Mouse (Mus musculus): ENCODE measurements around the gene Ets1.

Ets1 gene

GRCm38 (mm10) chr9:32666611-32667517 is 30.8 kb downstream of the Ets1 start:
- no peak for DNase-seq (ENCODE audit: low spot score in 2 of 2)

GRCm38 (mm10) chr9:32667518-32667908 is 31.5 kb downstream of the Ets1 start:
- no peak for DNase-seq (ENCODE audit: low spot score in 2 of 2)

- peak; percentile 73 to 78 for DNase-seq (ENCODE audit: low spot score in 2 of 2)
Measured at GRCm38 (mm10) chr9:32668075-32668673, 32.2 kb downstream of the Ets1 start.

GRCm38 (mm10) chr9:32669397-32669796 is 33.4 kb downstream of the Ets1 start:
- no peak for DNase-seq (ENCODE audit: low spot score in 2 of 2)

GRCm38 (mm10) chr9:32671970-32672859 is 36.2 kb downstream of the Ets1 start:
- peak; percentile 77 for DNase-seq (ENCODE audit: low spot score in 2 of 2)

- DNase-seq (ENCODE audit: low spot score in 2 of 2): no peak
Measured at GRCm38 (mm10) chr9:32673923-32674322, 37.9 kb downstream of the Ets1 start.

- no peak for DNase-seq (ENCODE audit: low spot score in 2 of 2)
Measured at GRCm38 (mm10) chr9:32675671-32676409, 39.8 kb downstream of the Ets1 start.

- peak; percentile 67 to 70 for DNase-seq (ENCODE audit: low spot score in 2 of 2)
Measured at GRCm38 (mm10) chr9:32676480-32676879, 40.5 kb downstream of the Ets1 start.

- peak in 1 of 2 experiments; percentile 31 for DNase-seq (ENCODE audit: low spot score in 2 of 2)
Measured at GRCm38 (mm10) chr9:32677646-32678045, 41.6 kb downstream of the Ets1 start.

- no peak for DNase-seq (ENCODE audit: low spot score in 2 of 2)
Measured at GRCm38 (mm10) chr9:32678120-32678757, 42.2 kb downstream of the Ets1 start.

GRCm38 (mm10) chr9:32679531-32679930 is 43.5 kb downstream of the Ets1 start:
- DNase-seq (ENCODE audit: low spot score in 2 of 2): peak; percentile 33 to 65

- DNase-seq (ENCODE audit: low spot score in 2 of 2): no peak
Measured at GRCm38 (mm10) chr9:32680201-32680600, 44.2 kb downstream of the Ets1 start.

GRCm38 (mm10) chr9:32685793-32686558 is 50.0 kb downstream of the Ets1 start:
- DNase-seq (ENCODE audit: low spot score in 2 of 2): peak; percentile 67 to 69

- DNase-seq (ENCODE audit: low spot score in 2 of 2): no peak
Measured at GRCm38 (mm10) chr9:32688351-32688750, 52.3 kb downstream of the Ets1 start.

- no peak for DNase-seq (ENCODE audit: low spot score in 2 of 2)
Measured at GRCm38 (mm10) chr9:32691151-32691925, 55.3 kb downstream of the Ets1 start.

- no peak for DNase-seq (ENCODE audit: low spot score in 2 of 2)
Measured at GRCm38 (mm10) chr9:32692944-32693343, 56.9 kb downstream of the Ets1 start.

- no peak for DNase-seq (ENCODE audit: low spot score in 2 of 2)
Measured at GRCm38 (mm10) chr9:32693411-32693810, 57.4 kb downstream of the Ets1 start.

GRCm38 (mm10) chr9:32694111-32694824 is 58.2 kb downstream of the Ets1 start:
- no peak for DNase-seq (ENCODE audit: low spot score in 2 of 2)

All from spleen, postnatal 36 days (tissue).